Mouse (Mus musculus): ENCODE data around the gene Faf1.

Gene Faf1

DNA sequence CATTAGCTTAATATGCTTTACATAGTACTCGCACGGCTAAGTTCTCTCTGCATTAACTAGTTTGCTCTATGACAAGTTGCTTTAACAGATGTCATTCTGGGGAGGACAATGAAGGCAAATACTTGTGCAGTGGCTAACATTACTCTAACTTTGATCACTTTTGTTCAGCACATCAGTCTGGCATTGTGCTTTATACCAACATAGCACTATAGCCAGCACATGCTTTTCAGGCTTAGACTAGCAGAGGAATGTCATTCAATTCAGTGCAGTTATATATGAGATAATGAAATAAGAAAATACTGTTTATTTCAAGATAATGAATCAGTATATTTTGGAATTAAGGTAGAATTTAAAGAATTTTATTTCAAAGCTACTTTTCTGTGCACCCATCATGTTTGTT is 115.9 kb downstream of the Faf1 start:
- DNase-seq = no peak

DNA sequence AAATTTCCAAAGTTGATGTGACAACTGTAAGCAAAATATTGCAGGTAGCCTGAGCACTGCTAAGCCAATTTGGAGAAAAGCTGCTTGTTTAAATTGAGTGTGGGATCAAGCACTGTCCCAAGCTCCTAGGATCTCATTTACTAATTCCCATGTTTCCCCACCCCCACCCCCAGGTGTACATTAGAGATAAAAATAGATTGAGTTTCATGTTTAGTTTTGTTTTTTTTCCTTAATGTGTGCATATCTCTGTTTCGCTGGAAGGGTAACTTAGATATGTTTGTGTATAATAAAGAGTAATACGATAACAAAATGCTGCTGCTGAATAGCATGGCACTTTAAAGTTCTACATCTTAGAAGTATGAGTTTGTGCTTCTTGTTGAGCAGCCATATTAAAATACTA is 116.7 kb downstream of the Faf1 start:
- DNase-seq = no peak

GRCm38 (mm10) chr4:109797511-109798182 is 121.3 kb downstream of the Faf1 start:
- no peak for DNase-seq

DNA sequence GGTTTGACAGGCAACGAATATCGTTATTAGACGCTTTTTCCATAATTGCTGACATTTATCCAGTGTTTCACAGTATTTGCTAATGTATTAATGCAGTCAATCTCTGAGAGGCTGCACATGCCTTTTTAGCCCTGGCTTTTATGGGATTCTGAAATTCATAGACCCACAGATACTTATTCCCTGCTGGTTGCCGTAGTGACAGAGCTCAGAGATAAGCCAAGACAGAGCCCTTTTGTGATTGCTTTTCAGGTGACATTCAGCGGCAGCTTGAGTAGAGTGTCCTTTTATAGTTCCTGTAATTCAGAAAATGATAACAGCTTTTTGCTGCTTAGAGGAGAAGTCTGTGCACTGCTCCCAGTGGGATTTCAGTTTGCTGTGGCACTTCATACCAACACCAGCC is 130.0 kb downstream of the Faf1 start:
- DNase-seq = no peak

DNA sequence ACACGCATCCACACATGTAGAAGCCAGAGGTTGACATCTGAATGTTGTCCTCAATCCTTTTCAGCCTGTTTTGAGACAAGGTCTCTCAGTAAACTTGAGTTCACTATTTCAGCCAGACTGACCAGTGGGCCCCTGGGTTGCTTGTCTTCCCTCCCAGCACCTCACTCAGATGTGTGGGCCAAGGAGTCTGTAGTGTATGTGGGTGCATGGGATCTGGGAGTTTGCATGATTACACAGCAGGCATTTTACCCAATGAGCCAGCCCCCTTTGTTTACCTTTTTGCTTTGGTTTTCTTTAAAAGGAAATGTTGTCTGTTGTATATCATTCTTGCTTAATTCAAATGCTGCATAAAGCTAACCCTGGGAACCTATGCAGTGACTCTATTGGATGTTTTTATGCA is 138.8 kb downstream of the Faf1 start:
- DNase-seq = no peak

GRCm38 (mm10) chr4:109815592-109815991 is 139.2 kb downstream of the Faf1 start:
- DNase-seq = no peak

DNA sequence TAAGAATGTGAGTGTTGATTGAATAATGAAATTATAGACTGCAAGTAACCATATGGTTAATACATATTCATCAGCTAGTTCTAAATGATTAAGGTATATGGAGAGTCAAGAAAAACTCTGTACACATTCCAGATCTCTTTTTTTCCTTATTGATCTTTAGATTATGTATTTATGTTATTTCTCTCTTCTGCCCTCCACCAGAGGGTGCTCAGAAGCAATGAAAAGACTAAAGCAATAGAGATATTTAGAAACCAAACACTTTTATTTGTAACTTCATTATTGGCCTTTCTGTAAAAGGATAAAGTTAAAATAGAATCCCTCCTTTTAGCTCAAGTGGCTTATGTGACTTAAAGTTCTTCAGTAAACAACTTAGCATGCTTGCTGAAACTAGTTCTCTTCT is 143.1 kb downstream of the Faf1 start:
- no peak for DNase-seq

DNA sequence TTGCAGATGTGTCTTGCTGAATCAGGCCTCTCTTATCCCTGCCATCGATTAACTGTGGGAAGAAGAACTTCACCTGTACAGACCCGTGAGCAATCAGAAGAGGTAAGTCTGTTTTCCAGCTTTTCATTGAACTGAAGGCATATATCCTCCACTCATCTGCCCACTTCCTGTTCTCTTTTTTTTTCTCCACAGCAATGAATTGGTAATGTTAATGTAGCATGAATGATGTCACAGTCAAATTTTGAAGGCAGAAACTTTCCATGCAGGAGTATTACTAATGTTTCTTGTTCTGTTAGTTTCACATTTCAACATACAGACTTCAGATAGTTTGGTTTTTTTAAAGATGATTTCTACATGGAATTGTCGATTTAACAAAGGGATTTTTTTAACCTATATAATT is 153.4 kb downstream of the Faf1 start:
- DNase-seq = no peak

DNA sequence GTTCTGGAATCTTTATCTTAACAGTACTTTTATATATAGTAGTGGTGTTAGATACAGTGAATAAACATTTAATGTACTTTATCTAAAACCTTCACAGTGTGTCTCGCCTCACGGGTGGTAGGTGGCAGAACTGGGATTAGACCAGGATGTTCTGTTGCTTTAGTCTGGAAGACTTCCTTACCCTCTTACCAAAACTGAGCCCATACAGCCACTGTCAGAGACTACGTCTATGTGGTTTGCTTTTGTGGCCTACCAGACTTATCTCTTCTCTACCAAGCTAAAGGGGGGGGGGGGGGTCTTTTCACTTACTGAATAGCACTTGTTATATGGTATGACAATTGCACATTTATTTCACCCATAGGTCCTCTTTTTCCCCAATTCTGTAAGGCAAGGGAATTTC is 181.5 kb downstream of the Faf1 start:
- DNase-seq = no peak

DNA sequence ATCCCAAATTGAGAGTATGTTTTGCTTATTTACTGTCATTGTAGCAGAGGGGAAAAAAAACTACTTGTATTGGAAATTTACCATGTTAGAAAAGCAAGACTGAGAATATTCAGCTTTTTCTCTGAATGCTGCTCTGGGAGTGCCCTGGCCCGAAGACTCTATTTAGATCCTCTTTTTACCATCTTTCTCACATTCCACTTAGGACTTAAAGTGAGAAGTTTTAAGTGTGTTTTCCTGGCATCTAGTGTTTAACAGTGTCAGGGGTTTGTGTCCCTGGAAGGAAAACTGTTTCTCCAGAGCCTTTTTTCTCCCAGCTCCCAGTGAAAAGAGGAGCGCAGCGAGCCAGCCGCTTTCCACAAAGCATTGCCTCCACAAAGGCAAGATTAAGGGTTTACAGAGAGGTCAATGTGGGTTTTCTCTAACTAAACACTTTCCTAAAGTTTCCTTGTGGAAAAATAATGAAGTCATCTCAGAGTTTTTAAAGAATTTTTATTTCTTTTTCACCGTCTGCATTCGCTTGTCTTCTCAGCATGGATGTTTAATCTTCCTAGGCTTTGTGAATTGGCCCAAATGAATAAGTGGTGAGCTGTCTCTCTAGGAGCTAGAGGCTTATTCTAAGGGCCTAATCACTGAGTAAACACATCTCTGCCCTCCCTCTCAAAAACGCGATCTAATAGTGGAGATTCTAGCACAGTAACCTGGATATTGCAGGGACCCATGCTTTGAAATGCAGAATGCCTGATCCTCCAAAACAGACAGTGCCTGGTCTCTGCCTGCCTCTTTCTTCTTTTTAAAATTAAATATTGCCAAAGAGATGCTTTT is 182.4 kb downstream of the Faf1 start:
- no peak for DNase-seq

DNA sequence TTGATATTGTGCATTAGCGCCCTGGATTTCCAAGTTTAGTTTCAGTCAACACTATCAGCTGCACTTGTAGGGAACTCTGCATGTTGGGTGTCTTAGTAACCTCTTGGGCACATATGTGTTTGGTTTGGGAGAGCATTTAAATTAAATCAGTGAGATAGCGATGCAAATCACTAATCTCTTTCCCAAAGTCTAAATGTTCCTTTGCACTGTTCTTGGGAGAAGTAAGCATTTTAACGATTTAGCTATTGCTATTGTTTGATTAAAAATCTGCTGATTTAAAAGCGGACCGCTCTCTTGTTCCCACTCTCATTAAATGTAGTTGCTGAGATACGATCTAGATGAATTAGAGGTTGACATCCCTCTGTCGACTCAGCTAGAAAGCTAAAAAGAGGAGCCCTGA is 183.0 kb downstream of the Faf1 start:
- DNase-seq = no peak

GRCm38 (mm10) chr4:109860256-109860655 is 183.9 kb downstream of the Faf1 start:
- DNase-seq = no peak

- DNase-seq = no peak
Observed at GRCm38 (mm10) chr4:109862271-109862670, 185.9 kb downstream of the Faf1 start.

- DNase-seq = no peak
Observed at GRCm38 (mm10) chr4:109863021-109863420, 186.6 kb downstream of the Faf1 start.

DNA sequence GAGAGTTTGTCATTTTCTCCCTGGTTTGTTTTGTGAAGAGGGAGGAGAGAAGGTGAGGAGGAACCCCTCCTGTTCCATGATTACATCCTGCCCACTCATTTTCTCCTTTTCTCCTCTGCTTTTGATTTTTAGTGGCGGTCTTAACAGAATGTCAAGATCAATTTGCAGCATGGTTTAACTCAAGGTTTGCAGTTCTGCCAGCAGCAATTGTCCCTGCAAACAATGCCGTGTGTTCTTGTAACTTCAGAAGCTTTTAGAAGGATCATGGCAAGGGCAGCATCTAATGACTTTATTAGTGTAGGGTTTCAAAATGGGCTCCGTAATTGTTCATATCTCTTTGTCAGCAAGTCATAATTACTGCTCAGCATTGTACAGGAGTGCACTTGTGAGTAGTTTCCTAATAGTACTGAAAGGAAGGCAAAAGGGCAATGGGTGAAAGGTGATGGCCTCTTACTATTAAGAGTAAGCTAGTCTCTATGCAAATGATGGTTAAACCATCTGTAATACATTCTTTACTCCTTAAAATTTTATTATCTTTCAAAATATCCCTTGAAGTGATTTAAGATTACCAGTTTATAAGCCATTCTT is 192.6 kb downstream of the Faf1 start:
- no peak for DNase-seq

DNA sequence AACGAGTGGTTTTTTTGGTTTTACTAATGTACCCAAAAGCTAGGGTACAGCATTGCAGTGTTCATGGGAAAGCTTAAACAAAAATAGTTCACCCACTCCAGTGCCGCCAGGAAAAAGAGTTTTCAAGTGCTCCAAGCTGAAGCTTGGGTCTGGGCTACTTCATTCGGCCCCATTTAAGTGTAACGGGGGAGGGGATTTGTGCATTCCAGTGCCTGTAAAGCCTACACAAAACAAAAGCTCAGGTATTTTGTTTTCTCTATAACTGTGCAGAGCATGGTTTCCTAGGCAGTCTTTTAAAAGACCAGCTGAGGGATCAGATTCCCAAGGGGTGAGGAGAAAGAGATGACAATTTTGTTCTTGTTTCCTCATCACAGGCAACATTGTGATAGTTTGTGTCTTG is 207.9 kb downstream of the Faf1 start:
- DNase-seq = no peak

DNA sequence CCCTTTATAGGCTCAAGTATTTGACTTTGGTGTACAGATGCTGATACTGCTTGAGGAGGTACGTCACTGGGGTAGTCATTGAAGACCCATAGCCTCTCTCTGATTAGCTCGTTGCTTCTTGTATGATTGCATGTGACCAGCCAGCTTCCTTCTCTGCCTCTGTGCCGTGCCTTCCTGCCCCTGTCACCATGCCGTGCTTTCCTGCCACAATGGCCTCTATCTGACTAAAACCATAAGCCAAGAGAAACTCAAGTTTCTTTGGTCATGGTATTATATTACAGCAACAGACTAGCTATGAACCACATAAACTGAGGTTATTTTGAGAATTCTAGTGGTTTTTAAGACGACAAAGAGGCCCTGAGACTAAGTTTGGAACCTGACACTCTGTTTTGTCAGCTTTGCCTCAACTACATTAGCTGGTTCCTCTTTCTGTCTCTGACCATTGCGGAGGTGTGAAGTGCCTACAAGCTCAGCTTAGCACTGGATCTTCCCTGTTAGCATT is 211.5 kb downstream of the Faf1 start:
- no peak for DNase-seq

- DNase-seq = no peak
Observed at GRCm38 (mm10) chr4:109897810-109898566, 221.6 kb downstream of the Faf1 start.

- DNase-seq = no peak
Observed at GRCm38 (mm10) chr4:109901076-109901475, 224.7 kb downstream of the Faf1 start.

DNA sequence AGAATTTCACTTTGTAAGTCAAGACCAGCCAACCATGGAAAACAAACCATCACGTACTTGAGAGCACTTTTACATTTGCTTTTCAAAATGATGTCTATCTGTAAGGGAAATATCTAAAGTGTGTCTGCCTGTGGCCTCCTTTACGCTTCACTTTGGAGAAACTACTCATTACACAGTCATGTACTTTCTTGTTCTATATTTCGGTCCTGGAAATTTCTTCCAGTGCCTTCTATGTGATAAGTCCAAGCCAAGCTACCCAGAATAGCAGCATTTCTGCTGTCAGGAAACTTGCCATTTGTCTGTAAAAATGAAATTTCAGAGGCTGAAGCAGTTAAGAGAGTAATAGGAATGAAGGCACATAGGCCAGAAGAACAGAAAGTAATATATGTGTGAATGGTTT is 228.1 kb downstream of the Faf1 start:
- no peak for DNase-seq

DNA sequence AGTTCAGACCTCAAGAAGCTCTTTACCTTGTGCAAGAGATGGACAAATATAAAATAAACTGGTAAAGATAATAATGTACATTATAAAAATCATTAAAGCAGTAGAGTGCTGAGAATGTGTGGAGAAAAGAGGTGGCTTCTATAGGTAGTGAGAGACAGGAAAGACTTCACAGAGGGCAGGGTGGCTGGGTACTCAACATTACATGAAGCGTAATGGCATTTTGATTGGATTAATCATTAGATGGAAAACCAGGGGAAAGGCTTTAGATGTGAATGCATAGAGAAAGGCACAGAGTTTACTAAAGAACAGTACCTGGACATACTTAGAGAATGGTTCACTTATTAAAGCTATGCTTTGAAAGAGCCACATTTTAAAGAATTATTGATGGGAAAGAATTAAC is 252.7 kb downstream of the Faf1 start:
- no peak for DNase-seq

- DNase-seq = no peak
Observed at GRCm38 (mm10) chr4:109930445-109930844, 254.1 kb downstream of the Faf1 start.

DNA sequence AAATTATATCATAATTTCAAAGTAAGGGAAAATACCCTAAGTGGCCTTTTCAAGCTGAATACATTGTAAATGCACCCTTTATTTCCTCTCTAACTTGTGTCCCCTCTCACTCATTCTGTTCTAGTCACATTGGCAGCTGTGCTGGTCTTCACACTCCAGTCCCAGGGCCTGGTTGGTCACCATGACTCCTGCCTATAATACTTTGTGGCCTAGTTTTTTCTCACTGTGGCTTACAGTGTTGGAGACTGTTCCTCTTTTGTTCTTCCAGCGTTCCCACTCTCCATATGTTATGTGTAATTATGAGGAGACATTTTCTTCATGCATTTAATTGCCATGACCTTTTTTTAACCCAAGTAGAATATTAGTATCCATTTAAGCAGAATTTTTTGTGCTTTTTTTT is 254.5 kb downstream of the Faf1 start:
- no peak for DNase-seq
